Mouse (Mus musculus): ENCODE results near the gene Abhd16a.

The Abhd16a gene

DNA sequence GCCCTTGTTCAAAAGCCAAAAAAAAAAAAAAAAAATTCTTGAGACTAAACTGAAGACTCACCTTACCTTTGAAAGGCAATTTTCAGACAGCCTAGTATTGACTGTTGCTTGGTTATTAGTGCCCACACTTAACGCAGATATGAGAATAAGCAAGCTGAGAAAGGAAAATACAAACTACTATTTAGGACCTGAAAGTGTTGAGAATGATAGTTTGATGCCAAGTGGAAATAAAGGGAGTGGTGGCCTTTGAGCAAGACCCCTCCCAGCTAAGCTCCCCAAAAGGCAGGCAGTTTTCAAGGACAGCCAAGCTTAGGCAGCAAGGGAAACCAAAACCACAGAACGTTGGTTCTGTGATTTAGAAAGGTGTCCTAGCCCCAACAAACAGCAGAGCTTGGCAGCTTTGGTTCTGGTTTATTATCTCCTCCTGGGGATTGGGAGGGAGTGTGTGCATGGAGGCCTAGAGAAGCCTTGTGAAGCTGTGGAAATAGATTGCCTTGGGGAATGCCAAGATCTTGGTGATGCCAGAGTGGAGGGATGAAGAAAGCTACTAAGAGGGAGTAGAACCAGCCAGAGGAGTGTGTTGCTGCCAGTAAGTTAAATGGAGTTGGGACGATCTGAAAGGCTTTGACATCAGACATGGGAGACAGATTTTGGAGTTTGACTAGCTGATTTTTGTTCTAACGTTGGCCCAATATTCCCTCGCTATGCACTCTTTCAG is 59.0 kb downstream of the Abhd16a start:
- no peak for DNase-seq (ENCODE audit: low read depth, low spot score)

- DNase-seq (ENCODE audit: low read depth, low spot score): no peak
Observed at GRCm38 (mm10) chr17:35152121-35152520, 63.1 kb downstream of the Abhd16a start.
